In genomic region chr12:75891206-75891605, GRCm38 (mm10) we compare ENCODE assay signal across 32 mouse cellular contexts.
"Had no signal": no experiment of that assay in that cellular context is flagged by ENCODE, and none has a peak within 500 bp of the region (broad histone marks: within the 10 kb centered on the region; RNA-seq: fewer than 3 reads in every experiment).

No protein-coding gene starts in this region.

- H3K4me2 ChIP-seq: limb, embryonic 12.5 days; limb, embryonic 13.5 days; limb, embryonic 15.5 days; liver, embryonic 11.5 days; liver, embryonic 13.5 days; liver, embryonic 15.5 days; lung, embryonic 14.5 days; lung, embryonic 15.5 days; midbrain, embryonic 11.5 days; midbrain, embryonic 12.5 days; midbrain, embryonic 13.5 days; midbrain, embryonic 15.5 days; neural tube, embryonic 12.5 days had no signal

- H3K4me3 ChIP-seq: left cerebral cortex, adult 2 months; limb, embryonic 10.5 days; limb, embryonic 12.5 days; limb, embryonic 13.5 days; limb, embryonic 15.5 days; liver, embryonic 13.5 days; liver, embryonic 15.5 days; lung, embryonic 15.5 days; megakaryocyte, embryonic 14.5 days; midbrain, embryonic 10.5 days; midbrain, embryonic 12.5 days; midbrain, embryonic 13.5 days; midbrain, embryonic 15.5 days; myocyte; neural tube, embryonic 12.5 days had no signal

- H3K9ac ChIP-seq: limb, embryonic 12.5 days; limb, embryonic 13.5 days; limb, embryonic 15.5 days; liver, embryonic 13.5 days; liver, embryonic 14.5 days; liver, embryonic 15.5 days; liver, postnatal 0 days; lung, embryonic 14.5 days; lung, embryonic 15.5 days; midbrain, embryonic 12.5 days; midbrain, embryonic 13.5 days; midbrain, embryonic 15.5 days; neural tube, embryonic 12.5 days had no signal

- H3K27ac ChIP-seq: left cerebral cortex, adult 2 months; limb, embryonic 10.5 days; limb, embryonic 12.5 days; limb, embryonic 13.5 days; limb, embryonic 15.5 days; liver, embryonic 13.5 days; liver, embryonic 14.5 days; liver, embryonic 15.5 days; lung, embryonic 15.5 days; macrophage; midbrain, embryonic 10.5 days; midbrain, embryonic 12.5 days; midbrain, embryonic 13.5 days; midbrain, embryonic 15.5 days; neural tube, embryonic 12.5 days had no signal

- ATAC-seq: liver, postnatal 0 days; lung, postnatal 0 days; midbrain, embryonic 13.5 days; midbrain, embryonic 15.5 days; midbrain, embryonic 16.5 days had no signal

- H3K27me3 ChIP-seq: limb, embryonic 12.5 days; limb, embryonic 13.5 days; limb, embryonic 15.5 days; liver, embryonic 13.5 days; liver, embryonic 15.5 days; lung, embryonic 15.5 days; megakaryocyte, embryonic 14.5 days; midbrain, embryonic 12.5 days; midbrain, embryonic 13.5 days; midbrain, embryonic 15.5 days; neural tube, embryonic 12.5 days had no signal

- H3K4me1 ChIP-seq: limb, embryonic 10.5 days; limb, embryonic 12.5 days; limb, embryonic 13.5 days; limb, embryonic 15.5 days; liver, embryonic 13.5 days; liver, embryonic 15.5 days; lung, embryonic 15.5 days; megakaryocyte, embryonic 14.5 days; midbrain, embryonic 10.5 days; midbrain, embryonic 12.5 days; midbrain, embryonic 13.5 days; midbrain, embryonic 15.5 days; neural tube, embryonic 12.5 days had no signal

- H3K36me3 ChIP-seq: liver, embryonic 13.5 days; liver, embryonic 15.5 days; midbrain, embryonic 15.5 days had no signal

- H3K9me3 ChIP-seq: limb, embryonic 10.5 days; limb, embryonic 12.5 days; limb, embryonic 13.5 days; limb, embryonic 15.5 days; liver, embryonic 13.5 days; liver, embryonic 15.5 days; lung, embryonic 15.5 days; megakaryocyte, embryonic 14.5 days; midbrain, embryonic 10.5 days; midbrain, embryonic 12.5 days; midbrain, embryonic 13.5 days; midbrain, embryonic 15.5 days; neural tube, embryonic 12.5 days had no signal

- DNase-seq: left cerebral cortex, postnatal 4 days; liver; liver, embryonic 13.5 days; liver, postnatal 0 days; lung, adult 18-20 months; lung, adult 2 months; lung, embryonic 14.5 days; lung, postnatal 10 days; lung, postnatal 14 days; lung, postnatal 36 days; lung, postnatal 4 days; midbrain, embryonic 14.5 days had no signal
